Mouse (Mus musculus): ENCODE results near the gene Apon. TPM values are rescaled to one million over a fixed set of nuclear protein-coding genes. Genes with fewer than 3 reads are reported as not detected.
A peak's percentile ranks its signal among the peaks of the same experiment; 100 is the strongest.
"Not testable (repeated sequence)": the region's sequence is repeated elsewhere in the genome, so short reads cannot be mapped to it uniquely, and the experiment has no call there.

Apon gene
- polyA plus RNA-seq, 1 experiment from 2014 or later = 0.40 TPM

DNA sequence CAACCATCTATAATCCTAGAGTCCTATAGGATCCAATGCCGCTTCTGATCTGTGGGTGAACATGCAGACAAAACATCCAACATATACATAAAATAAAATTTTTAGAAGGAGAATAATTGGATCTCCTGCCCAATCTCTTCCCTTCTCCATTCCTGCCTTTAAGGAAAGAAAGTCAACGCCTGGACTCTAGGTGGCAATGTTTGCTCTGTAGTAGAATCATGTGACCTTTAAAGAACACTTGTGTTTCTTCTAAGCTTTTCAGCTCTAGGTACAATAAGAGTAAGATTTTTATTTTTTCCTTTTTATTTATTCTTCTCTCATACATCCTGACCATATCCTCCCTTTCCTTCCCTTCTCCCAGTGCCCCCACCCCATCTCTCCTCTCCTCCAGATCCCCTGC is 18.0 kb downstream of the Apon start:
- peak; percentile 18 for DNase-seq (ENCODE audit: low spot score)

DNA sequence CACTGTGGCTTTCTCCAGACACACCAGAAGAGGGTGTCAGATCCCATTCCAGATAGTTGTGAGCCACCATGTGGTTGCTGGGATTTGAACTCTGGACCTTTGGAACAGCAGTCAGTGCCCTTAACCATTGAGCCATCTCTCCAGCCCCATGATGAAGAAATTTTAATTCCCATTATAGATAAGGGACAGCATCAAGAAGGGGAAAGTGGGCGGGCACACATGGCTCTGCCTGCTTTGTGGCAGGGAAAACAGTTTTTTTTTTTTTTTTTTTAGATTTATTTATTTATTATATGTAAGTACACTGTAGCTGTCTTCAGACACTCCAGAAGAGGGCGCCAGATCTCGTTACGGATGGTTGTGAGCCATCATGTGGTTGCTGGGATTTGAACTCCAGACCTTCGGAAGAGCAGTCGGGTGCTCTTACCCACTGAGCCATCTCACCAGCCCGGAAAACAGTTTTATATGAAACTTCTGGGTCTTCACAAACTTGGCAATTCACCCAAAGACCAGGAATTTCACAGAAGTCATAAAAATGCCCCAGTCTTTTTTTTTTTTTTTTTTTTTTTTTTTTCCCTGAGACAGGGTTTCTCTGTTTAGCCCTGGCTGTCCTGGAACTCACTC is 19.0 kb downstream of the Apon start:
- DNase-seq (ENCODE audit: low spot score) = not testable (repeated sequence)

DNA sequence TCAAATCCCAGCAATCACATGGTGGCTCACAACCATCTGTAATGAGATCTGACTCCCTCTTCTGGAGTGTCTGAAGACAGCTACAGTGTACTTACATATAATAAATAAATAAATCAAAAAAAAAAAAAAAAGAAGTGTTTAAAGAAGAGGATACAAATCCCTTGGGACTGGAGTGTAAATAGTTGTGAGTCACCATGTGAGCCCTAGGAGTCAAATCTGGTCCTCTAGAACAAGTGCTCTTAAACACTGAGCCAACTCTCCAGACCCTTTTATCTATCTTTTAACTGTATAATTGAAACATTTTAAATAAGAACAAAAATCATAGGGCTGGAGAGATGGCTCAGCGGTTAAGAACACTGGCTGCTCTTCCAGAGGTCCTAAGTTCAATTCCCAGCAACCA is 21.5 kb downstream of the Apon start:
- DNase-seq (ENCODE audit: low spot score) = not testable (repeated sequence)

DNA sequence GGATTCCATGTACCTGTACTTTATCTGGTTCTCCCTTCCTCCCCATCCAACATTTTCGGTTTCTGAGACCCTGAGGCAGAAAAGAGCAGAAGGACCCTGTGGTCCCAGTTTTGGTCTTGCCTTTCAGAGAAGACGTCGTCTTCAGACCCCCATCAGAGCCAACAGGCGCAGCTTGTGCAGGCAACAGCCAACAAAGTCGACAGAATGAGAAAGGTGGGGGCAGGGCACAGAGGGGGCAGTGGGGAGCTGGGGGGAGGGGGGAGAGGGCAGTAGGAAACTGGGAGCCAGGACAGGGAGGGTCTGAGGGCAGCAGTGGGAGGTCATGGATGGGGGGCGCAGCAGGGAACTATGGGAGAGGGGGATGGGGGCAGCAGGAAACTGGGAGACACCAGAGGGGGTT is 24.3 kb downstream of the Apon start:
- DNase-seq (ENCODE audit: low spot score) = no peak

DNA sequence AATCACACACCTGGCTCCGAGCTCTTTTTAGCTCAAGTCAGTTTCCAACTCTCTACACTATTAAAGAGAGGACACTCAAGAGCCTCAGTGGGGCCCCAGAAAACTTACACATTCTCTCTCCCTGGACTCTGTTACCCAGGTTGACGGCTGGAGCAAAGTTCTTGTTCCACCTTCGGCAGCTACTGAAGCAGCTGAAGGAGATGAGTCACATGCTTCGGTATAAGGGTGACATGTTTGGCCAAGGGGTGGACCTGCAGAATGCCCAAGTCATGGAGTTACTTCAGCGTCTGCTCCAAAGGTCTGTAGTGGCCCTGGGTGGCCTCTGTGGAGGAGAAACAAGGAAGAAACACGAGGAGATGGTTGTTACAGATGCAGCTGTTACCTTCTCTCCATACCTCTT is 27.0 kb downstream of the Apon start:
- no peak for DNase-seq (ENCODE audit: low spot score)

DNA sequence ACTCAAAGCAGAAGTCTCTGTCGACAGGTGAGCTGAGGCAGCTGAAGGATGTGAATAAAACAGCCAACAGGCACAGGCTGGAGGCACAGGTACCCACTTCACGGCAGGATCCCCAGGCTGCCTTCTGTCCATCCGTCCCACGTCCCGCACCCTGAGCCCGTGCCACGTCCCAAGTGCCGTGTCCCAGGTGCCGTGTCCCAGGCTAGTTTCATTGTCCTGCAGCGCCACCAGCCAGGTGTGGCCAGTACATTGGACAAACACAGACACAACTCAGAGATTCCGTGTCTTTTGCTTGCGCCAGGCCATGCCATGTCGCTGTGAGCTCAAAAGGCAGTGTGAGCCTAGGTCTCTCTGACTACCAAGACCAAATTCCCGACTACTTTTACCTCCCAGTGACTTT is 27.8 kb downstream of the Apon start:
- no peak for DNase-seq (ENCODE audit: low spot score)

DNA sequence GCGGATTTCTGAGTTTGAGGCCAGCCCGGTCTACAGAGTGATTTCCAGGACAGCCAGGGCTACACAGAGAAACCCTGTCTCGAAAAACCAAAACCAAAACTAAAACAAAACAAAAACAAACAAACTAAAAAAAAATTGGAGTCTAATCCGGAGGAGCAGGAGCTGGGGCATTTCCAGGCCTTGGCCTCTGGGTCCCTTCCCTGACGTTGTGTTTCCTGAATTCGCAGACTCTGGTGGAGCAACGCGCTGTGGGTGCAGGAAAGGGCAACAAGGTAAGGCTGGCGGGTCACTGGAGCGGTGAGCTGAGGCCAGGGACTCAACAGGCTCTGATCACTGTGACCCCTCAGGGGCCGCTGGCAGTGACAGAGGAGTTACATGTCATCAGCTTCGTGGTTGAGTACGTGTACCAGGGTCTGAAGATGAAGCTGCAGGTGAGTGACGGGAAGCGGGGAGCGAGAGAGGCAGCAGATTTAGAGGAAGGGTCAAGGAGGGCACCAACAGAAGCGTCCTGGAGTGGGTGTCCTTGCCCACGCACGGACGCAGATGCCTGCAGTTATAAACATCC is 29.1 kb downstream of the Apon start:
- no peak for DNase-seq (ENCODE audit: low spot score)

DNA sequence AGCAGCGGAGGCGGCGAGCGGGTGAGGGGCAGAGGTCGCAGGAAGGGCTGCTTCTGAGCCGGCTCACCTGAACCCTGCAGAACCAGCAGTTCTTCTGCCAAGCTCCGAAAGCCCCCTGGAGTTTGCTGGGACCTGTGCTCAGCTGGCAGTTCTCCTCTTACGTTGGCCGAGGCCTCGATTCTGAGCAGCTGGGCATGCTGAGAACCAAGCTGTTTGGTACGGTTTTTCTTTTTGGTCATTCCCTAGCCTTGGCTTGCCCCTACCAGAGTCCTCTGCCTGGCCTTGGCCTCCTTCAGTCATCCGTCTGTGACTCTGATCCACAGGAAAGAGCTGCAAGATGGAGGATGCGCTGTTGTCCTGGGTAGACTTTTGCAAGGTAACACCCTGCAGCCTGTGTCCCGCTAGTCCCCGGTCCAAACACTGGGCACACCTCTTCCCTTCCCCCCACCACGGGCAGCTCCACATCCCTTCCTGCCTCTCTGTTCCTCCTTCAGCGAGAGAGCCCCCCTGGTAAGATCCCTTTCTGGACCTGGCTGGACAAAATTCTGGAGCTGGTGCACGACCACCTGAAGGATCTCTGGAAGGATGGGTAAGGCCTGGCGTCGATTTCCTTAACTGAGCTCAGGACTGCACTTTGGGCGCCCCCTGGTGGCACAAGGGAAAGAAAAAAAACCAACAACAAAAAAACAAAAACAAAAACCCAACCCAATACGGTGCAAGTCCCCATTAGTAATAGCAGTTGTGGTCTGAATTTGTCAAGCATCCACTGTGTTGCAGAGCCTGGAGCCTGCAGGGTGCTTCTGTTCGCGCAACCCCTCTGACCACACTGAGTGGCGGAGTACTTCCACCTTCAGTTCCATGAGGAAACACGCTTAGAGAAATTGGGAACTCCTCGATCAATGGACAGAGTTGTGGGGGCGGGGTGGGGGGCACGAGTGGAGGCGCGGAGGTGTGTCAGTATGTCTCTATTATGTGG is 30.0 kb downstream of the Apon start:
- DNase-seq (ENCODE audit: low spot score) = peak; percentile 70

DNA sequence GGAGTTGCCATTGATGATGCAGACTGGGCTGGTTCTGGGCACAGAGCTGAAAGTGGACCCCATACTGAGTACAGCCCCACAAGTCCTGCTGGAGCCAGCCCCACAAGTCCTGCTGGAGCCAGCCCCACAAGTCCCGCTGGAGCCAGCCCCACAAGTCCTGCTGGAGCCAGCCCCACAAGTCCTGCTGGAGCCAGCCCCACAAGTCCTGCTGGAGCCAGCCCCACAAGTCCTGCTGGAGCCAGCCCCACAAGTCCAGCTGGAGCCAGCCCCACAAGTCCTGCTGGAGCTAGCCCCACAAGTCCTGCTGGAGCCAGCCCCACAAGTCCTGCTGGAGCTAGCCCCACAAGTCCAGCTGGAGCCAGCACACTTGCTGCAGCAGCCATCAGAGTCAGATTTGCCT is 36.7 kb downstream of the Apon start:
- DNase-seq (ENCODE audit: low spot score) = not testable (repeated sequence)

DNA sequence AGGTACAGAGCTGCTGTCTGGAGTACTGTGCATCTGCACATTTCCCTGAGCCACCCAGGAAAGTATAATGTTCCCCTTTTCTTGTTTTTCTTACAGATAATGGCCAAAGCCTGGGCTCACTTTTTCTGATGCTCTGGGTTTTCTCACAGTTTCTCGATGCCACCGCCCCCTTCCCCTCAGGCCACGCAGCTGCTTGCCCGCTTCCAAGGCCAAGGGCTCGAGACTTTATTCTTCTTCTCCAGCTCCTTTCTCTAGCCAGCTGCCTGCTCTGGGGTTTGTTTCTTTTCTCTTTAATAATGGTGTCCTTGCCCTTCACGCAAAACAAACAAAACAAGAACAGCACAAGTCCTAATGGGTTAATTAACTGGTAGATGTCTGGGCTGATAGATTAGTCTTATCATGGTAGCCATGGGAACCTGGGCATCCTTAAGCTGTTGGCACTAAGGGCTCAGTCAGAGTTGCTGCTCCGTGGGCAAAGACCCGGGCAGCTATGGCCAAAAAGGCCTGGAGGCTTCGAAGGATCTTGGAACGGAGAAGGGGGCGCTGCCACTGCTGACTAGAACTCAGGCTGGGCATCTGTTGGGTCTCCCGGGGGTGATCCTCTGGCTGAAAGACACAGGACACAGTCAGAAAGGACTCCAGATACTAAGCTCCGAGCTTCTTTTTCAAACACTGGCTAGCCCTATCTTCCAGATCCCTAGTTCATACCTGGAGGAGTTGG is 42.6 kb downstream of the Apon start:
- no peak for DNase-seq (ENCODE audit: low spot score)

DNA sequence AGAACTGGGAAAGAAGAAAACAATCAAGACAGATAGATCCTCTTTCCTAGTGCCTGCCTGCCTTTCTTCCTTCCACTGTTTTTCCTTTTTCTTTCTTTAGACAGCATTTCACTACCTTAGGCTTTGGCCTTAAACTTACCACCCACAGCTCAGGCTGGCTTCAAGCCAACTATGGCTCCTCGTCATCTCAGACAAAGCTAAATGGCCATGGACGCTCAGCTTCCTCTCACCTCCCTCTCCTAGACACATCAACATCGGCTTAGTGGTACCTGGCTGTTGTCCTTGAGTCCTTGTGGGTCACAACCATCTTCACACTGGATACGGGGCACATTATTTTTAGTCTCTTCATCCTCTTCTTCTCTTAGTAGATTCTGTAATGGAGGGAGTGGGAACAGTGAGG is 43.3 kb downstream of the Apon start:
- no peak for DNase-seq (ENCODE audit: low spot score)

DNA sequence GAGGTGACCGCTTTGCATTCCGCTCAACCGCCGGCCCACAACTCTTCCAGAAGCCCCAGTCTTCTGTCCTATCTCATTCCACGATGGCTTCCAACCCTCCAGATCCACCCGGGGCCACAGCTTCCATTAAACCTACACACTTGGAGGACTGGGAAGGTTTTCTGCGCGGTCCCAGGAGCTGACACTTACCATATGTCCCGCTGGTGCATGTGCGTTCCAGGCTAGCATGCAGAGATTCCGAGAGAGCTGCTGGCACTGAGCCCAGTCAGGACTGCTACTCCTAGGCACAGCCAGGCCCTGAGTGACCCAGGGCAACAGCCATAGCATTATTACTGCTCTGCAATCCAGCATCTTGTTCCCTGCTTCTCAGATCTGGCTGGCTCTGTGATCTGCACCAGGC is 43.7 kb downstream of the Apon start:
- no peak for DNase-seq (ENCODE audit: low spot score)

DNA sequence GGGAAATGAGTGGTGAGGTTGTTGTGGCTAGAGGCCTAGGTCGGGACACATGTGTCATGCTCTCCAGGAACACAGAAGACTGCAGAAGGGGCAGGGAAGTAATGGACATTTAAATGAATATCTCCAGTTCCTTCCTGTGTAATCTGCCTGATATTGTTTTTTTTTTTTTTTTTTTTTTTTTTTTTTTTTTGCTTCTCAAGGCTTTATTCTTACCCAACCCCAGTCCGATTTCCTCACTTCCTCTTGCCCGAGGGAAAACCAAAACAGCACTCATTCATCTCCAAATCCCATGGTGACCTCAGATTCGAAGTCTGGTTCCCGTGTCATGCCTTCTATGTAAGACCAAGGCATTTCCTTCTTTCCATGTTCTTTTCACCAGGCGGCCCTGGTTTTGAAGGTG is 44.3 kb downstream of the Apon start:
- DNase-seq (ENCODE audit: low spot score) = no peak

DNA sequence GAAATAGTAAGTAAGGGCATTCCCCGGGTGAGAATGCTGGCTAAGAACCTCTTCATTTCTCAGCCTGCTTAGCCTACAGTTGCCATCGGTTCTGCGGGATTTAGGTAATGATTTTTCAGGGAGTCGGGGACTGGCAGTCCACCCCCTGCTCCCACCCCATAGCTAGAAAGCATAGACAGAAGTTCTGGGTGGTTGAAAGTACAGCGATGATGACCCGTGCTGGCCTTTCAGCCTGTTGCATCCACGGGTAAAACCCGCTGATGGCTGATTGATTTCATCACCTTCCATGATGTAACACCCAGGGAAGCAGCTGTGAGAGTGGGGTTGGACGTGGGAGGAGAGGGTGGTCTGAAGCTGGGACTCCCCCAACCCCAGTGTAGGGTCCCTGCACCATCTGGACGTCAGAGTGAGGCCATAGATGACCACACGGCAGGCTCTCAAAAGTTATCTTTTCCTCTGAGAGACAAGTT is 44.8 kb downstream of the Apon start, which contains the start of gene Il23a:
Gene Il23a (minus strand): TSS at position 51 of the 470 bp plus-strand sequence.
- no peak for DNase-seq (ENCODE audit: low spot score)

DNA sequence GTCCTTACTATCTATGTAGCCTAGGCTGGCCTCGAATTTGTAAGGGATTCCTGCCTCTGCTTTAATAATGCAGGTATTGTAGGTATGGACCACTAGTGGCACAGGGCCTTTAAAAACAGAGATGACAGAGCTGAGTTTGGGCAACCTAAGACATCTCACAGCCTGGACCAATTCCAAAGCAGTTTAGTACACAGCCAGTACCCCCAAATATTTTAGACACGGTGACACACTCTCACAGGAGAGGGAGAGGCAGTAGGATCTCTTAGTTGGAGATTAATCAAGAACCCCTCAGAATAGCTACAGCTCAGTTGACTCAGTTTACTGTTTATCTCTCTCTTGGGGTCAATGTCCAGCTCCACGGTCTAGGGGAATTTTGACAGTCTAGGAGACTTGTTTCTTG is 48.5 kb downstream of the Apon start:
- no peak for DNase-seq (ENCODE audit: low spot score)

DNA sequence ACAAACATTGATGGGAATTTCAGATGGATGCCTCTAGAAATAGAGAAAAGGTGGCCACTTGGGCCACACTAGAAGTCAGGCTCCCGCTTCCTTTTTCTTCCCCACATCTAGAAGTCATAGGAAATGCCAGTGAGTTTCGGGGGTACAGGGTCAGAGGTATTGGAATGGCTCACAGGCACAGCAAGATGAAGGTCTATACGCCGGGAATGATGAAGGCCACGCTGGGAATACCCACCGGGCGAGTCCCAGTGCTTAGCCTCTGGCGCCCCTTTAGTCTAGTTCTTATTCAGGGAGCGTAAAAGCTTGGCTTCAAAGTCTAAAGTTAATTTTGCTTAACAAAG is 48.9 kb downstream of the Apon start:
- DNase-seq (ENCODE audit: low spot score) = no peak

DNA sequence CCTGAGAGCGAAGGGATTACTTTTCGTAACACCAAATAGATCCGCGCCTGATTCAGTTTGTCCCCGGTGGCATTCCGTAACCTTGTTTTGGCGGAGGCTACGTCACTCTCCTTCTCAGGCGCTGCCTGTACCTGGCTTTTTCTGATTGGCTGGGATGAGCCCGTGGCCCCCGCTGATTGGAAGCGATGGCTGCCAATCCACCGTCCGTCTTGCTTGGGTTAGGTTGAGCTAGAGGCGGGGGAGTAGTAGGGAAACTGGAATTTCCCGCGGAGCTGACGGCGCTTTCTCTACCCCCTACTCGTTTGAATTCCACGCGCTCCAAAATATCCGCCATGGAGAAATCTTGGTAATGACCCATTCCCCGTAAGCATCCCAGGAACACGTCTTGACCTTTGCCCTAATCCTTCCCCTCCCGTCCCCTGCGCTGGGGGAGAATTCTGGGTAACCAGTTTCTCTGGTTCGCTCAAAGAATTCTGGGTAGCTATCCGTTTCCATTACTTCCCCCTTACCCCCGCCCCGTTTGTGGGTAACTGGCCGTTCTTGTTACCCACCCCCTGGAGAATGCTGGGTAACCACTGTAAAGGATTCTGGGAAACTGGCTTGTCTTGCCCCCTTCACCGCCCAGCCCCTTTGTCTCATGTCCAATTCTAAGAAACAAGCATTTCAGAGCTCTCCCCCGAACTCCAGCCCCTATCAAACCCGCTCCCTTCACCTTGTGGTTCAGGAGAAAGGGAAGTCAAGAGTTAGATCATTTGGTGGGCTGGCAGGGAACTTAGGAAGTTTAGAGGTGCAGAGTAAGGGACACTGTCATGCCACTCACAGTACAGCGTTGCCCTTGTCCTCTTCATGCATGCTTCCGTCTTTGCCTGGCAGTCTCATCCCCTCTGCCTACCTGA is 49.5 kb downstream of the Apon start, which contains the start of gene Pan2:
Gene Pan2 (plus strand): TSS at position 210 of the 896 bp plus-strand sequence.
- peak; percentile 100 for DNase-seq (ENCODE audit: low spot score)
